Mouse (Mus musculus) brown adipose tissue, adult 24 weeks (tissue): ENCODE measurements around the gene Krtap5-2. TPM values are rescaled to one million over a fixed set of nuclear protein-coding genes. Genes with fewer than 3 reads are reported as not detected.
"Not testable (repeated sequence)": the region's sequence is repeated elsewhere in the genome, so short reads cannot be mapped to it uniquely, and the experiment has no call there.

Experiments used
- H3K27ac ChIP-seq: fragments of 200-500 bp; replicated peaks from 2 replicates; pipeline ENCODE4 v1.5.1; 2012; ENCODE audit warnings: low read depth, mild to moderate bottlenecking, low read length
- H3K4me1 ChIP-seq: fragments of 200-500 bp; 2 replicates; pipeline ENCODE4 v1.6.1; 2012; ENCODE audit warnings: low read length, mixed read lengths; ENCODE audit not compliant: control insufficient read depth, insufficient read depth, insufficient read length
- H3K4me3 ChIP-seq: fragments of 200-500 bp; 2 replicates; pipeline ENCODE4 v1.5.1; 2012; ENCODE audit warnings: low read depth, mild to moderate bottlenecking, low read length, moderate library complexity; ENCODE audit not compliant: insufficient read depth
- polyA plus RNA-seq: library from polyadenylated mRNA; stranded (reverse); fragments of >200 nt; gene quantifications from 2 replicates; pipeline ENCODE4 v1.2.4, GENCODE M21; 2012; ENCODE audit not compliant: missing spikeins, insufficient read depth, insufficient read length

Krtap5-2 gene
- polyA plus RNA-seq, 1 experiment = not detected

GRCm38 (mm10) chr7:142155308-142155707 is 20.5 kb downstream of the Krtap5-2 start:
- Histone ChIP-seq H3K4me3 (no peak overlapping the region), H3K4me1 (no peaks in the 10 kb centered on the region), H3K27ac (no peak overlapping the region)

DNA sequence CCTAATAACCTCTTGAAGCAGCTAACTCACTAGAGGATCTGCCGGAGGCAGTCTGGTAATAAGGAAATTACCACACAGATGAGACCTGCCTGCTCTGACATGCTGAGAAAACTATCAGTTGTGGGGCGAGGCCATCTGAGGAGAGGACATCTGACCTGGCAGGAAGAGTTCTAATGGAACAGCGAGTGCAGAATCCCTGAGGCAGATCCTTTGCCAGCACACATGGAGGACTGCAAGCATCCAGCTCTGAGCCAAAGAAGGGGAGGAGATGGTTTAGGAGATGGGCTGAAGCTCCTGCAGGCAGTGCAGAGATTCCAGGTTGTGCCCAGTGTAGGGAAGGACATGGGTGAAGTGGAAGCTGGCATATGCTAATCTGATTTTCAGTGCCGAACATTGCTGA is 23.6 kb downstream of the Krtap5-2 start:
- H3K4me1 ChIP-seq = no peaks in the 10 kb centered on the region
- no peak overlapping the region for H3K4me3 ChIP-seq

DNA sequence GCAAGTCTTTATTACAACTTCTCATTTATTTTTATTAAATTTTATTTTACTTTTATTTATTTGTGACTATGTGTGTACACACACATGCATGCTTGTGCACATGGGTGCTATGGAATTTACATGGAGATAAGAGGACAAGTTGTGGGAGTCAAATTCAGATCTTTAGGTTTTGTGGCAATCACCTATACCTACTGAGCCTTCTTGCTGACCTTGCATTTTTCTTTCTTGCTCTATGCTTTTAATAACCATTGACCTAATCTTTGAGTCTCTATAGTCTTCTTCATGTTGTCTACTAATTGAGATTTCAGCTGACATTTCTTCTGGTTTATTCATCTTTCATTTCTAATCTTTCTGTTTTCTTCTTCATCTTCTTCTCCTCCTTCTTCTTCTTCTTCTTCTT is 27.2 kb downstream of the Krtap5-2 start:
- Histone ChIP-seq H3K4me3 (no peak overlapping the region), H3K4me1 (no peaks in the 10 kb centered on the region), H3K27ac (no peak overlapping the region)

More for the DNA sequence above, 23.6 kb downstream of the Krtap5-2 start:
- H3K27ac ChIP-seq = no peak overlapping the region

DNA sequence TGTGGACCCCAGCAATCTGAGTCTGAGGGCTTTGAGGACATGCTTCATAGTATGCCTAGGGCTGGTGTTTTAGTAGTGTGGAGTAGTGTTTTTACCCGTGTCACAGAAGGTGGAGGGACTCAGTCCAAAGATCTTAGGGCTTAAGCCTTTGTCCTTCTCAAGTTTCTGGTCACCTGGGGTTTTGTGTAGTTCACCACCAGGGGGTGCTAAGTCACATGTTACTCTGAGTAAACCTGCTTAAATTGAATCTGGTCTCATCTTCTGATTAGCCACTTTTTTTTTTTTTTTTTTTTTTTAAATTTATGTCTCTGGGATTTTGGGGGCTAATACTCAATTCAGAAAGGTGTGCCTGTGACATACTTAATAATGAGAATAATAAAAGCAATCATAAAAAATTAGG is 29.8 kb downstream of the Krtap5-2 start:
- Histone ChIP-seq H3K4me3 (no peak overlapping the region), H3K4me1 (no peaks in the 10 kb centered on the region), H3K27ac (no peak overlapping the region)

DNA sequence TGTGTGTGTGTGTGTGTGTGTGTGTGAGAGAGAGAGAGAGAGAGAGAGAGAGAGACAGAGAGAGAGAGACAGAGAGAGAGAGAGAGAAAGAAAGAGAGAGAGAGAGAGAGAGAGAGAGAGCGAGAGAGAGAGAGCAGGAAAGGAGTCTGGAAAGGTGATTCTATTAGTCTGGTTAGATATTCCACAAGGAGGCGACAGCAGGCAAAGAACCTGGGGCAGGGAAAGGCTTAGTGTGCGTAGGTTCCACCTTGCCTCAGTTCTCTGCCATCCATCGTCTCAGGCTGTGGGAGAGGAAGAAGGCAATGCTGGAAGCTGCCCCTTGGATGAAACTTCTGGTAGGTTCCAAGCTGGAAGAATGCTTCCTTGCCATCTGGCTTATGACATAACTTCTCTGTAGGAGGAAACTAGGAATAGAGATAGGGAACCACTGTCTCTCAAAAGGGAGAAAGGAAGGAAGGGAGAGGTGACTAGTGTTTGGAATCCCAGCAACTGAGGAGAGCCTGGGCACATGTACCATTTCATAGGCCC is 30.3 kb downstream of the Krtap5-2 start:
- Histone ChIP-seq H3K4me3 (no peak overlapping the region), H3K27ac (no peak overlapping the region), H3K4me1 (no peaks in the 10 kb centered on the region)

DNA sequence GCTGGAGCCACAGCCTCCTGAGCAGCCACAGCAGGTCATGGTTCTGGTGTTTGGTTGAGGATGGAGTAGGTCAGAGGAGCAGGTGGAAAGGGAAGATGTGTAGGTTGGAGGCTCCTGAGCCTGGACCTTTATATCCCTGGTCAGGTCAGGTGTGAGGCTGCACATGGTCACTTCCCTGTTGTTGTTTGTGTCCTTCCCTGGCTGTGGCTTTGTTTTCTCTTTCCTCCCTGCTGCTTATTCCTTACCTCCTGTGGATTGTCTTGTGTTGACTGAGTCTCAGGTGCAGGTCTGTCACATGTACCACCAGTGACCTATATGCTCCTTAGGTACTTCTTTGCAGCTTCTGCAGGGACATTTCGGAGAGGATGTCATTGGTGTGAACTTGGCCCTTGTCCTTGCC is 31.3 kb downstream of the Krtap5-2 start, which contains the start of gene Gm45337:
Gene Gm45337, minus strand, starts transcription at position 101 of the 400 bp plus-strand sequence.
- Histone ChIP-seq H3K27ac (no peak within 1 kb of the TSS), H3K4me1 (no peaks in the 10 kb centered on the region), H3K4me3 (no peak within 1 kb of the TSS)

GRCm38 (mm10) chr7:142143506-142144010 is 32.2 kb downstream of the Krtap5-2 start:
- not testable (repeated sequence) for H3K4me3 ChIP-seq, H3K4me1 ChIP-seq

GRCm38 (mm10) chr7:142140696-142141095 is 35.1 kb downstream of the Krtap5-2 start:
- H3K27ac ChIP-seq = no peak overlapping the region
- H3K4me1 ChIP-seq = no peaks in the 10 kb centered on the region
- H3K4me3 ChIP-seq = no peak overlapping the region

More at GRCm38 (mm10) chr7:142143506-142144010, 32.2 kb downstream of the Krtap5-2 start:
- H3K27ac ChIP-seq = not testable (repeated sequence)

DNA sequence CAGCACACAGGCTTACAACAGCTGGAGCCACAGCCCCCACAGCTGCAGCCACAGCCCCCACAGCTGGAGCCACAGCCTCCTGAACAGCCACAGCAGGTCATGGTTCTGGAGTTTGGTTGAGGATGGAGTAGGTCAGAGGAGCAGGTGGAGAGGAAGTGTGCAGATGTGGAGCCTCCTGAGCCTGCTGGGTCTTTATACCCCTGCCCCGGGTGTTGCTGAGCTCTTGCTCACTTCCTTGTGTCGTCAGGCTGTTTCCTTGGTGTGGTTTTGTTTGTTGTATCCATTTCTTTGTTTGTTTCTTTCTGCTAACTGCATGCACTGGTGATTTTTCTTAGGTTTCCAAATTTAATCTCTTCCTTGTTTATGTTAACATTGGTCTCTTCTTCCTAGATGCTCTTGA is 39.9 kb downstream of the Krtap5-2 start, which contains the start of gene Gm39115:
Gene Gm39115, minus strand, starts transcription at position 101 of the 400 bp plus-strand sequence.
- not testable (repeated sequence) for H3K27ac ChIP-seq, H3K4me1 ChIP-seq

DNA sequence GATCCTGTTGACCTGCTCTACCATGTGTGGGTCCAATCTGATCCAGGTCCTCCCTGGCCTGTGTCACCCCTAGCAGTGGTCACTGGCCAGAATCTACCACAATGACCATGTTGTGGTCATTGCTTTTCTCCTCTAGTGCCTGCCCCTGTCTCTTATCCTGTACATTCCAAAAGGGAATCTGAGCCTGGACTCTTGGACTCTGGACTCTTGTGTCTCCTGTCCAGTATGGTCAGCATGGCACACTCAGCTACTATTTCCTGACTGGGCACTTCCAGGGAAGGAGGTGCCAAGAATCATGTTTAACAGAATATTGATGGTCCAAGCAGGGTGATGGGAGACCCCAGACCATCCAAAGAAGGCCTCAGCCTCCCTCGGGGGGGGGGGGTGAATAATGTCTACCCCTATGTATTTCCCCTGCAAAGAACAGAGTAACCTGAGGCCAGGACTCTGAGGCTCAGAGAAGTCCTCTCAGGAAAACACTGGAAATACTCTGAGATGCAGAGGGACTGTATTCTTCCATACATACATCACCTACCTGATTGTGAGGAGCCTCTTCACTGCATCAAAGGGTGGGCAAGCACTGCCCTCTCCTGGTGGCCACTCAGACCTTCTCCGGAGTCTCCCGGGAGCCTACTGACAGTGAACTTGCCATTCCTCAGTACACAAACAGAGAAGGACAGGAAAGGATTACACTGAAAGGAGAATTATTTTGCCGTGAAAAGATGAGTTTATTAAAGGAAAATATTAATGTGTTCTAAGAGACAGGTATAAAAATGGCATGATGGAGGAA is 41.4 kb downstream of the Krtap5-2 start:
- Histone ChIP-seq H3K4me1 (no peaks in the 10 kb centered on the region), H3K4me3 (no peak overlapping the region), H3K27ac (no peak overlapping the region)

More for the DNA sequence above, 39.9 kb downstream of the Krtap5-2 start, which contains the start of gene Gm39115:
- not testable (repeated sequence) for H3K4me3 ChIP-seq

DNA sequence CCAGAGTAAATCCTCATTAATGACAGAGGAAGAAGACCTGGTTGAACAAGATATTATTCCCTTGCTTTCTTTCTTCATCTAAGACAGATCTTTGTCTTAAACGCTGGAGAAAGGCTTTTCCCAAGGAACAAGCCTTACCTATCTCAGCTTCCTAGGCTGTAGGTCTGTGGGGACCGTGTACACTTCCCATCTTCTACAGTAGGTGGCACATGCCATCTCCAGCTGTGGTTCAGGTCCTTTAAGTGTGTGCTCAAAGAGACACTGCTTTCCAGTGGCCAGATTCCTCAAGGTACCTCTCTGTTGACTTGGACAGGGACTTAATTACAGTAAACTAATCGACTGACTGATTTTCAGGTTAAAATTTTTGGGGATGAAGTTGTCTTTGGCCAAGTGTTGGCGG is 47.0 kb downstream of the Krtap5-2 start:
- H3K4me3 ChIP-seq = no peak overlapping the region
- no peaks in the 10 kb centered on the region for H3K4me1 ChIP-seq
- no peak overlapping the region for H3K27ac ChIP-seq

Other genes starting within 250 kb of the Krtap5-2 start
- 1.8 TPM in 1 of 2 replicates, not detected in the other for gene Brsk2, start 226.3 kb downstream of the Krtap5-2 start, polyA plus RNA-seq
- gene Mob2, start 114.9 kb downstream of the Krtap5-2 start, polyA plus RNA-seq = 29.6 and 34.7 TPM in 2 replicates
- gene Dusp8, start 80.2 kb downstream of the Krtap5-2 start, polyA plus RNA-seq = 6.7 and 8.2 TPM in 2 replicates
- not detected in 2 replicates for gene Gm45618, start 55.3 kb downstream of the Krtap5-2 start, polyA plus RNA-seq
- not detected in 2 replicates for gene Gm39115, start 40.0 kb downstream of the Krtap5-2 start, polyA plus RNA-seq
- not detected in 2 replicates for gene Gm45337, start 31.4 kb downstream of the Krtap5-2 start, polyA plus RNA-seq
- gene Gm29735, start 18.9 kb downstream of the Krtap5-2 start, polyA plus RNA-seq = not detected in 2 replicates
- gene Gm4553, start 10.3 kb downstream of the Krtap5-2 start, polyA plus RNA-seq = not detected in 2 replicates
- not detected in 2 replicates for gene Gm10153, start 14.4 kb upstream of the Krtap5-2 start, polyA plus RNA-seq
- gene Krtap5-3, start 25.4 kb upstream of the Krtap5-2 start, polyA plus RNA-seq = not detected in 2 replicates
- not detected in 2 replicates for gene Gm7579, start 35.9 kb upstream of the Krtap5-2 start, polyA plus RNA-seq
- not detected in 2 replicates for gene Krtap5-5, start 54.0 kb upstream of the Krtap5-2 start, polyA plus RNA-seq
- gene Gm40460, start 65.1 kb upstream of the Krtap5-2 start, polyA plus RNA-seq = not detected in 2 replicates
- gene Gm2431, start 82.3 kb upstream of the Krtap5-2 start, polyA plus RNA-seq = not detected in 2 replicates
- gene Gm4559, start 98.4 kb upstream of the Krtap5-2 start, polyA plus RNA-seq = not detected in 2 replicates
- not detected in 2 replicates for gene Krtap5-1, start 121.1 kb upstream of the Krtap5-2 start, polyA plus RNA-seq
- not detected in 2 replicates for gene Krtap5-4, start 127.5 kb upstream of the Krtap5-2 start, polyA plus RNA-seq
- gene Ifitm10, start 197.7 kb upstream of the Krtap5-2 start, polyA plus RNA-seq = 1.5 TPM in 1 of 2 replicates, not detected in the other
- gene Gm49369, start 206.7 kb upstream of the Krtap5-2 start, polyA plus RNA-seq = 3.0 and 3.8 TPM in 2 replicates
- gene Ctsd, start 212.0 kb upstream of the Krtap5-2 start, polyA plus RNA-seq = 1,099 and 1,150 TPM in 2 replicates